Mouse (Mus musculus): ENCODE measurements at regions not wholly inside any gene's neighbourhood (a gene's known extent, or its start where the extent isn't known, plus 50 kb on each side); places are given as distances from the start of the nearest gene placed in this dataset.

GRCm38 (mm10) chr16:24181388-24181787, 192.7 kb upstream of the Bcl6 start:
- DNase-seq (ENCODE audit: low read depth, low spot score): no peak

- no peak for DNase-seq (ENCODE audit: low read depth, low spot score)
These were observed 192.0 kb upstream of the Bcl6 start for GRCm38 (mm10) chr16:24180666-24181065.

- DNase-seq (ENCODE audit: low read depth, low spot score): no peak
These were observed 188.9 kb upstream of the Bcl6 start for GRCm38 (mm10) chr16:24177564-24177963.

- no peak for DNase-seq (ENCODE audit: low read depth, low spot score)
These were observed 188.5 kb upstream of the Bcl6 start for GRCm38 (mm10) chr16:24177131-24177530.

GRCm38 (mm10) chr16:24176057-24176456, 187.4 kb upstream of the Bcl6 start:
- DNase-seq (ENCODE audit: low read depth, low spot score): no peak

- DNase-seq (ENCODE audit: low read depth, low spot score): no peak
These were observed 186.6 kb upstream of the Bcl6 start for GRCm38 (mm10) chr16:24175235-24175760.

- DNase-seq (ENCODE audit: low read depth, low spot score): no peak
These were observed 185.9 kb upstream of the Bcl6 start for GRCm38 (mm10) chr16:24174595-24174994.

GRCm38 (mm10) chr16:24173783-24174518, 185.3 kb upstream of the Bcl6 start:
- no peak for DNase-seq (ENCODE audit: low read depth, low spot score)

- no peak for DNase-seq (ENCODE audit: low read depth, low spot score)
These were observed 184.0 kb upstream of the Bcl6 start for GRCm38 (mm10) chr16:24172653-24173052.

GRCm38 (mm10) chr16:24172065-24172464, 183.4 kb upstream of the Bcl6 start:
- DNase-seq (ENCODE audit: low read depth, low spot score): no peak

GRCm38 (mm10) chr16:24171161-24171560, 182.5 kb upstream of the Bcl6 start:
- no peak for DNase-seq (ENCODE audit: low read depth, low spot score)

GRCm38 (mm10) chr16:24166496-24166895, 177.8 kb upstream of the Bcl6 start:
- DNase-seq (ENCODE audit: low read depth, low spot score): no peak

GRCm38 (mm10) chr16:24165461-24166081, 176.9 kb upstream of the Bcl6 start:
- DNase-seq (ENCODE audit: low read depth, low spot score): no peak

- no peak for DNase-seq (ENCODE audit: low read depth, low spot score)
These were observed 172.1 kb upstream of the Bcl6 start for GRCm38 (mm10) chr16:24160705-24161285.

- DNase-seq (ENCODE audit: low read depth, low spot score): no peak
These were observed 170.7 kb upstream of the Bcl6 start for GRCm38 (mm10) chr16:24159336-24159735.

- DNase-seq (ENCODE audit: low read depth, low spot score): no peak
These were observed 169.1 kb upstream of the Bcl6 start for GRCm38 (mm10) chr16:24157753-24158152.

GRCm38 (mm10) chr16:24156729-24157430, 168.2 kb upstream of the Bcl6 start:
- peak; percentile 17 for DNase-seq (ENCODE audit: low read depth, low spot score)

GRCm38 (mm10) chr16:24154816-24155357, 166.2 kb upstream of the Bcl6 start:
- DNase-seq (ENCODE audit: low read depth, low spot score): no peak

GRCm38 (mm10) chr16:24153943-24154342, 165.3 kb upstream of the Bcl6 start:
- DNase-seq (ENCODE audit: low read depth, low spot score): no peak

- DNase-seq (ENCODE audit: low read depth, low spot score): no peak
These were observed 163.2 kb upstream of the Bcl6 start for GRCm38 (mm10) chr16:24151831-24152247.

GRCm38 (mm10) chr16:24151178-24151725, 162.6 kb upstream of the Bcl6 start:
- DNase-seq (ENCODE audit: low read depth, low spot score): no peak

All from retina, postnatal 7 days (tissue).